Mouse (Mus musculus) embryonic fibroblast, embryonic 13.5 days (primary cell): ENCODE measurements around the gene Cntn4. TPM values are rescaled to one million over a fixed set of nuclear protein-coding genes. Genes with fewer than 3 reads are reported as not detected.

Source experiments
- H3K27ac ChIP-seq: 2 replicates; pipeline ENCODE4 v1.5.1; 2012; ENCODE audit warnings: low read length, control low read depth, inconsistent platforms; ENCODE audit not compliant: insufficient read depth
- H3K4me1 ChIP-seq: 2 replicates; pipeline ENCODE4 v1.6.1; 2011; ENCODE audit warnings: low read length; ENCODE audit not compliant: control insufficient read depth, insufficient read depth
- H3K4me3 ChIP-seq: 2 replicates; pipeline ENCODE4 v1.5.1; 2011; ENCODE audit warnings: mild to moderate bottlenecking, control low read depth, low read length; ENCODE audit not compliant: insufficient read depth
- CTCF ChIP-seq: IDR thresholded peaks from 2 replicates; pipeline ENCODE4 v1.5.1; 2011; ENCODE audit warnings: mild to moderate bottlenecking, control low read depth, low read length, moderate library complexity, borderline replicate concordance; ENCODE audit not compliant: insufficient read depth
- POLR2A ChIP-seq: IDR thresholded peaks from 2 replicates; pipeline ENCODE4 v1.6.1; 2011; ENCODE audit warnings: low read depth, mild to moderate bottlenecking, control low read depth, low read length, moderate library complexity
- polyA plus RNA-seq: library from polyadenylated mRNA; stranded (reverse); fragments of >200 nt; gene quantifications from 2 replicates; pipeline ENCODE4 v1.2.4, GENCODE M21; 2011; ENCODE audit warnings: low read depth; ENCODE audit not compliant: missing spikeins, insufficient read length

Cntn4 gene
- polyA plus RNA-seq, 1 experiment, result 0.90 TPM

- Histone ChIP-seq H3K4me1 (no peaks in the 10 kb centered on the region), H3K4me3 (no peak overlapping the region), H3K27ac (no peak overlapping the region)
- TF ChIP-seq POLR2A, result no peak
- no peak for TF ChIP-seq CTCF
These were observed 986.6 kb downstream of the Cntn4 start for GRCm38 (mm10) chr6:106663780-106664651.

GRCm38 (mm10) chr6:106675581-106675980 is 998.1 kb downstream of the Cntn4 start:
- TF ChIP-seq CTCF (no peak), POLR2A (no peak)
- no peak overlapping the region for H3K4me3 ChIP-seq
- no peak overlapping the region for H3K27ac ChIP-seq
- H3K4me1 ChIP-seq, result no peaks in the 10 kb centered on the region

- no peak overlapping the region for H3K27ac ChIP-seq
- no peak overlapping the region for H3K4me3 ChIP-seq
- no peak for TF ChIP-seq CTCF
- no peak for TF ChIP-seq POLR2A
- H3K4me1 ChIP-seq, result no peaks in the 10 kb centered on the region
These were observed 1024.5 kb downstream of the Cntn4 start for GRCm38 (mm10) chr6:106701931-106702330.

- Histone ChIP-seq H3K4me1 (no peaks in the 10 kb centered on the region), H3K27ac (no peak overlapping the region), H3K4me3 (no peak overlapping the region)
- TF ChIP-seq POLR2A (no peak), CTCF (no peak)
These were observed 1028.1 kb downstream of the Cntn4 start for GRCm38 (mm10) chr6:106705506-106706035.

GRCm38 (mm10) chr6:106725642-106726041 is 1048.2 kb downstream of the Cntn4 start:
- Histone ChIP-seq H3K4me3 (no peak overlapping the region), H3K27ac (no peak overlapping the region), H3K4me1 (no peaks in the 10 kb centered on the region)
- TF ChIP-seq CTCF, result no peak
- TF ChIP-seq POLR2A, result no peak

- H3K27ac ChIP-seq, result no peak overlapping the region
- no peaks in the 10 kb centered on the region for H3K4me1 ChIP-seq
- H3K4me3 ChIP-seq, result no peak overlapping the region
- TF ChIP-seq CTCF (no peak), POLR2A (no peak)
These were observed 1048.6 kb downstream of the Cntn4 start for GRCm38 (mm10) chr6:106726078-106726477.

GRCm38 (mm10) chr6:106727703-106728102 is 1050.2 kb downstream of the Cntn4 start:
- Histone ChIP-seq H3K4me1 (no peaks in the 10 kb centered on the region), H3K27ac (no peak overlapping the region), H3K4me3 (no peak overlapping the region)
- TF ChIP-seq POLR2A (no peak), CTCF (no peak)

GRCm38 (mm10) chr6:106729682-106730314 is 1052.3 kb downstream of the Cntn4 start:
- H3K4me1 ChIP-seq, result no peaks in the 10 kb centered on the region
- H3K4me3 ChIP-seq, result no peak overlapping the region
- H3K27ac ChIP-seq, result no peak overlapping the region
- TF ChIP-seq CTCF (no peak), POLR2A (no peak)

GRCm38 (mm10) chr6:106732563-106732962 is 1055.1 kb downstream of the Cntn4 start:
- no peaks in the 10 kb centered on the region for H3K4me1 ChIP-seq
- H3K27ac ChIP-seq, result no peak overlapping the region
- H3K4me3 ChIP-seq, result no peak overlapping the region
- TF ChIP-seq CTCF (no peak), POLR2A (no peak)

GRCm38 (mm10) chr6:106738229-106738628 is 1060.8 kb downstream of the Cntn4 start:
- no peak overlapping the region for H3K27ac ChIP-seq

More at GRCm38 (mm10) chr6:106738229-106738628, 1060.8 kb downstream of the Cntn4 start:
- no peak for TF ChIP-seq POLR2A
- no peak for TF ChIP-seq CTCF
- no peak overlapping the region for H3K4me3 ChIP-seq
- no peaks in the 10 kb centered on the region for H3K4me1 ChIP-seq
